ENCODE assay signal across 7 mouse cellular contexts in the genomic region with DNA sequence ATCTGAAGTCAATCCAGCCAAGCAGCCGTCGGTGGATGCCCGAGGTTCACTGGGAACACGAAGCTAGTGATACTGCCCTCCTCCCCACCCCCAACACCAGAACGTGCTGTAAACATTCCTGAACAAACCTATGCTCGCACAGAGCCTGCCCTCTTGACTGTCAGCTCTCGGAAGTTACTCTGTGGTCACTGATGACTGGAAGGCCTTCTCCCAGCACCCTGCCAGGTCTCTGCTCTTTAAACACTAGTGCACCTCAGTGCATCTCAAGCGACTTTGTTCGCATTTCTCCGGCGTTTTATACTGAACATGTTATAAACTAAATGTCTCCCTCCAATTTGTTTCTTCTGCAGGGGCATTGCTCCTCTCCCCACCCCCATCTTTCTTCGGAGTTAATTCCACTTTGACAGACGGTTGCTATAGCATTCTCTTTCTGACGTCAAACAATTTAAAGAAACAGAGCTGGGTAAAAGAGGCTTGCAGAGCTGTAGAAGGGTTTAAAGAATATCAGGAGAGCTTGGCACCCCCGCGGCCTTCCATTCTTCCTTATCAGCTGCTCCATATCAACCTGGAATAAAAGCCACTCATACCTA. TPM values are rescaled to one million over a fixed set of nuclear protein-coding genes. Genes with fewer than 3 reads are reported as not detected.
DNase-seq lines count a peak whose midpoint lies in the region; ATAC-seq and TF ChIP-seq lines count a peak whose summit lies in the region.

No protein-coding gene starts in this region.

- H3K27ac ChIP-seq in lung, postnatal 0 days (ENCODE audit: low read length) = peak overlapping the region; percentile 88
- H3K27ac ChIP-seq in embryonic facial prominence, embryonic 12.5 days = peak overlapping the region; percentile 67
- peak overlapping the region; percentile 80 for H3K27ac ChIP-seq in hindbrain, postnatal 0 days

- H3K4me2 ChIP-seq in lung, postnatal 0 days (replicated peaks; ENCODE audit: low read depth, low read length) = peak overlapping the region; percentile 71
- H3K4me2 ChIP-seq in embryonic facial prominence, embryonic 12.5 days (replicated peaks) = peak overlapping the region; percentile 55
- peak overlapping the region; percentile 66 for H3K4me2 ChIP-seq in hindbrain, postnatal 0 days (ENCODE audit: low read depth, low read length)
- peak overlapping the region; percentile 34 for H3K4me2 ChIP-seq in myocyte (ENCODE audit: low read depth)

- no peaks in the 10 kb centered on the region for H3K9me3 ChIP-seq in lung, postnatal 0 days (ENCODE audit: low read length)
- H3K9me3 ChIP-seq in embryonic facial prominence, embryonic 12.5 days = no peaks in the 10 kb centered on the region
- H3K9me3 ChIP-seq in hindbrain, postnatal 0 days (ENCODE audit: low read length) = no peaks in the 10 kb centered on the region

- H3K27me3 ChIP-seq in lung, postnatal 0 days (replicated peaks; ENCODE audit: insufficient read depth, low read length) = no peaks in the 10 kb centered on the region
- H3K27me3 ChIP-seq in embryonic facial prominence, embryonic 12.5 days = no peaks in the 10 kb centered on the region; the same call in 1 of the 2 replicates
- H3K27me3 ChIP-seq in hindbrain, postnatal 0 days (ENCODE audit: insufficient read depth, low read length) = no peaks in the 10 kb centered on the region
- H3K27me3 ChIP-seq in myocyte (ENCODE audit: control insufficient read depth, insufficient read depth, insufficient read length) = no peaks in the 10 kb centered on the region

- peak; percentile 76 for ATAC-seq in lung, postnatal 0 days
- ATAC-seq in embryonic facial prominence, embryonic 12.5 days (ENCODE audit: insufficient number of reproducible peaks, insufficient read depth, low FRiP score, low TSS enrichment) = peak; percentile 2; the same call in 1 of the 2 replicates
- ATAC-seq in hindbrain, postnatal 0 days = peak; percentile 36

- H3K79me2 ChIP-seq in myocyte (ENCODE audit: control insufficient read depth, insufficient read depth) = peaks cover 18% of the 10 kb centered on the region

- H3K9ac ChIP-seq in lung, postnatal 0 days (replicated peaks; ENCODE audit: low read depth) = peak overlapping the region; percentile 56; the same call in 1 of the 2 replicates
- peak overlapping the region; percentile 72 for H3K9ac ChIP-seq in embryonic facial prominence, embryonic 12.5 days
- H3K9ac ChIP-seq in hindbrain, postnatal 0 days (replicated peaks; ENCODE audit: low read length) = peak overlapping the region; percentile 70

- H3K4me3 ChIP-seq in lung, postnatal 0 days (ENCODE audit: low read depth, low read length) = peak overlapping the region; percentile 67
- peak overlapping the region; percentile 76 for H3K4me3 ChIP-seq in embryonic facial prominence, embryonic 12.5 days
- H3K4me3 ChIP-seq in hindbrain, postnatal 0 days (ENCODE audit: low read length) = peak overlapping the region; percentile 56
- H3K4me3 ChIP-seq in myocyte = peak overlapping the region; percentile 41

- H3K36me3 ChIP-seq in lung, postnatal 0 days (ENCODE audit: insufficient read depth, low read length) = no peaks in the 10 kb centered on the region
- no peaks in the 10 kb centered on the region for H3K36me3 ChIP-seq in embryonic facial prominence, embryonic 12.5 days
- H3K36me3 ChIP-seq in hindbrain, postnatal 0 days (ENCODE audit: insufficient read depth, low read length) = no peaks in the 10 kb centered on the region
- H3K36me3 ChIP-seq in myocyte (ENCODE audit: control insufficient read depth, insufficient read depth) = no peaks in the 10 kb centered on the region

- TF ChIP-seq EP300 in lung, postnatal 0 days (IDR thresholded peaks at IDR 0.05) = peak; percentile 42

- no peak overlapping the region for H3ac ChIP-seq in myocyte (ENCODE audit: control insufficient read depth, insufficient read length)

- WGBS in lung, postnatal 0 days = 11% methylated on average over 16 of the region's 16 CpGs
- 22% methylated on average over 16 of the region's 16 CpGs for WGBS in embryonic facial prominence, embryonic 12.5 days
- WGBS in hindbrain, postnatal 0 days = 19% methylated on average over 16 of the region's 16 CpGs

- no peak for TF ChIP-seq CTCF in lung, postnatal 0 days (IDR thresholded peaks at IDR 0.05)
- no peak for TF ChIP-seq CTCF in hindbrain, postnatal 0 days (IDR thresholded peaks at IDR 0.05; ENCODE audit: low read depth)

- H3K4me1 ChIP-seq in lung, postnatal 0 days (ENCODE audit: insufficient read depth, low read depth, low read length) = peaks cover 5% of the 10 kb centered on the region; the same call in 1 of the 2 replicates
- H3K4me1 ChIP-seq in embryonic facial prominence, embryonic 12.5 days = 0 out of 2 replicates have a peak, but pooled peaks cover 3% of the 10 kb centered on the region
- peaks cover 4% of the 10 kb centered on the region; the same call in 1 of the 2 replicates for H3K4me1 ChIP-seq in hindbrain, postnatal 0 days (ENCODE audit: insufficient read depth, low read length)

- peak; percentile 66 for DNase-seq in lung, postnatal 0 days (ENCODE audit: low spot score)
- DNase-seq in lung, postnatal 25 days (ENCODE audit: low spot score) = no peak
- DNase-seq in hindbrain, postnatal 0 days (ENCODE audit: low spot score) = peak; percentile 60
- no peak for DNase-seq in thymus, postnatal 0 days (ENCODE audit: low spot score)
- no peak for DNase-seq in lung, adult 18-20 months

- TF ChIP-seq POLR2A in myocyte (IDR thresholded peaks at IDR 0.05; ENCODE audit: insufficient read length, low read depth) = no peak

TF ChIP-seq in myocyte, 11 proteins besides CTCF, POLR2A, EP300 and RAD21:
- TF ChIP-seq SRF (IDR thresholded peaks at IDR 0.05; ENCODE audit: control insufficient read depth, insufficient read length, low read depth) = no peak
- no peak for TF ChIP-seq TCF12 (IDR thresholded peaks at IDR 0.05; ENCODE audit: insufficient read depth, poor library complexity, severe bottlenecking)
- no peak for TF ChIP-seq REST (IDR thresholded peaks at IDR 0.05; ENCODE audit: insufficient read depth, insufficient read length)
- TF ChIP-seq MAX (IDR thresholded peaks at IDR 0.05; ENCODE audit: low read depth) = no peak
- TF ChIP-seq USF1 (IDR thresholded peaks at IDR 0.05; ENCODE audit: low read depth) = no peak
- no peak for TF ChIP-seq TCF3 (IDR thresholded peaks at IDR 0.05; ENCODE audit: insufficient read length, low read depth)
- no peak for TF ChIP-seq MYOG (IDR thresholded peaks at IDR 0.05; ENCODE audit: control insufficient read depth in 1 of 3, insufficient read depth in 1 of 3, insufficient read length in 2 of 3, low read depth in 2 of 3)
TF ChIP-seq in myocyte: peak in this region for 0.

RNA-seq across cellular contexts. Expression of a gene that starts 0.8 kb away (rescaled TPM):
- 109 and 114 TPM in 2 replicates for polyA plus RNA-seq in lung, postnatal 0 days (2015; fragmentation: Nextera tagmentation; extraction: Ambion mirVana)
- 57.9 and 63.0 TPM in 2 replicates for polyA plus RNA-seq in embryonic facial prominence, embryonic 12.5 days (2016; fragmentation: Nextera tagmentation; extraction: Ambion mirVana)
- 124 and 138 TPM in 2 replicates for total RNA-seq in hindbrain, postnatal 0 days (2014; rRNA removed)
- polyA plus RNA-seq in hindbrain, postnatal 0 days (2015; fragmentation: Nextera tagmentation; extraction: Ambion mirVana) = 123 and 124 TPM in 2 replicates
- 13.6 TPM for polyA plus RNA-seq in myocyte (2012; fragmentation: generic; extraction: Trizol)
- polyA plus RNA-seq in thymus, postnatal 0 days (2015; fragmentation: Nextera tagmentation; extraction: Ambion mirVana) = 43.3 and 45.5 TPM in 2 replicates

Comparison
In these comparisons a context has a peak if more than half of its experiments do, and no peak if none do; other contexts are left out.
1. DNase-seq: peak in lung, postnatal 0 days (single experiment) and hindbrain, postnatal 0 days (single experiment); none in lung, postnatal 25 days (single experiment), thymus, postnatal 0 days (single experiment) and lung, adult 18-20 months (0 of 2).
2. ATAC-seq: peak in every context shown above with its lines; median percentile 76 in lung, postnatal 0 days; 36 in hindbrain, postnatal 0 days; 2 in embryonic facial prominence, embryonic 12.5 days.
3. Peak in every context shown above with its lines, with median percentiles within 50 percentile points of each other: H3K27ac ChIP-seq, H3K4me2 ChIP-seq, H3K4me3 ChIP-seq and H3K9ac ChIP-seq.